Mouse (Mus musculus): Measurements from ENCODE around the gene Fam76b.
"Not testable (repeated sequence)": the region's sequence is repeated elsewhere in the genome, so short reads cannot be mapped to it uniquely, and the experiment has no call there.

The Fam76b gene

DNA sequence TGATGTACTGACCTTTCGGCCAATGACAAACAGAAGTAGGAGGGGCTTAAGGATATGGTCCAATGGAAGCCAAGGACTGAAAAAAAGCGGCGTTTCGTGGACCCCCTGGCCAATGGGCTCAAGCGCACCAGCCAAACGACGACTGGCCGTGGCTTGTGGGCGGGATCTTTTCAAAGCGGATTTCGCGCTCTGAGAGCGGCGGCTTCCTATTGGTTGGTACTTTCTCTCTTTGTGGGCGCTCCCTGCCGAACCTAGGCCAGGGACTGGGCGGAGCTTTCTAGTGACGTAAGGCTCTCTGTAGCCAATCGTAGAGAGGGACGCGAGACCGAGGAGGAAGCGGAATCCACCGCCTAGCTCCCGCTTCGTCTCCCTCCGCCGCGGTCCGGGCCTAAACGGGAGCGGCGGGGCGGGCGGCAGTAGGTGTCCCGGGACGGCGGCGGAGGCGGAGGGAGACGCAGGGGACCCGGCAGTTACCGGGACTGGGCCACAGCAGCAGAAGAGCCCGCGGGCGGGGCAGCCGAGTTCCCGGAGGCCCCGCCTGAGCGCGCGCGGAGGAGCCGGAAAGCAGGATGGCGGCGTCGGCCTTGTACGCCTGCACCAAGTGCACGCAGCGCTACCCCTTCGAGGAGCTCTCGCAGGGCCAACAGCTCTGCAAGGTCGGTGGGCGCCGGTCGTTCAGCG lies at the start of gene Fam76b:
Fam76b (plus strand) TSS at position 311 of the 681 bp plus-strand sequence.
- peak; percentile 100 for DNase-seq (ENCODE audit: low read depth, low spot score)

DNA sequence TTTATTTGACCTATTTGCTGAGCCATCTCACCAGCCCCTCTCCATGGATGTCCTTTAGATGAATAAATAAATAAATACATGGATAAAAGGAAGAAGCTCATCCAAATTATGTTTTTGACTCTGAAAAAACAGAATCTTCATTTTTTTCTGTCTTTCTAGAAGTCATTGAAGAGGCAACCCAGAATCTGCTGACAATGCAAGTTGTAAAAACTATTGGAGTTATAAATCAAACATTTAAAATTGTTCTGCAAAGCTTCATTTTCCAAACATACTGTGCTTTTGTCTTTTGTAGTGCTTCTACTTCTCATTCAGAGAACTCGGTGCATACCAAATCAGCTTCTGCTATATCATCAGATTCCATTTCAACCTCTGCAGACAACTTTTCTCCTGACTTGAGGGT lies 45.5 kb upstream of the Fam76b start:
- no peak for DNase-seq (ENCODE audit: low read depth, low spot score)

DNA sequence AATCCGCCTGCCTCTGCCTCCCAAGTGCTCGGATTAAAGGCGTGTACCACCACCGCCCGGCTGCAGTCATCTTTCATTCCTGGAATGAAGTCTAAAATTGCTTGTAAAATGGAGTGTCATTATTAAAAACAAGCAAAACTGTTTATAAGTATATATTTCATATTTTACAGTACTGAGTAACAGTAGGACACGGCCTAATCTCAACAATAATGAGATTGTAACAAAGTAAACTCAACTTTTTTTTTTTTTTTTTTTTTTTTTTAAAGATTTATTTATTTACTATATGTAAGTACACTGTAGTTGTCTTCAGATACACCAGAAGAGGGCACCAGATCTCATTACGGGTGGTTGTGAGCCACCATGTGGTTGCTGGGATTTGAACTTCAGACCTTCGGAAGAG lies 36.7 kb upstream of the Fam76b start:
- not testable (repeated sequence) for DNase-seq (ENCODE audit: low read depth, low spot score)

DNA sequence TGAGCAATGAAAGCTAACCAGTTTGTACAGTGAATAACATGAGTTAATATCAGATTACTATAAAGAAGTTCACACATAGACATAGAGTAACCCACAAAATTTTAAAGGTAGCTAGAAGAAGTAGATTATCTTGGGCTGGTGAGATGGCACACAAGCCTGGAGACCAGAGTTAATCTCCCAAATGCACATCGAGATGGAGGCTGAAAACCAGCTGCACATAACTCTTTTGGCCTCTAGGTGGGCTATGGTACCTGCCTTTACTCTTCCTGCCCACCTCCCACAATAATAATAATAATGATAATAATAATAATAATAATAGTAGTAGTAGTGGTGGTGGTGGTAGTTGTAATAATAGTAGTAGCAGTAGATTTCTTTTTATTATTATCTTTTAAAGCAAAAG lies 33.2 kb upstream of the Fam76b start:
- no peak for DNase-seq (ENCODE audit: low read depth, low spot score)

DNA sequence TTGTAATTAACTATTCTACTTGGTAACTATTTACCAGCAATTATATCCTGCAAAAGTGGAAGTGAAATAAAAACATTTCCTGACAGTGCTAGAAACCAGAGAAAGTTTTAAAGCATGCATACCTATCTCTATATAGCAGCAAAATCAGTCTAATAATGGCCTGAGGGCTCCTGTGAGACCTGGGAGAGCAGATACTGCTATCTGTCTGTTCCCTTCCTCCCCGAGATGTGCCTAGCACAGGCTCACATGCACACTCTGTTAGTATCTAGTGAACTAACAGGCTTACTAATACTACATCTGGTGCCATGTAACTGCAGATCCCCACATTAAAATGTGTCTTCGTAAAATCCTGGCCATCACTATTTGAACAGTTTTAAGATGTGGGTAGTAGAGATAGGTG lies 32.8 kb upstream of the Fam76b start:
- DNase-seq (ENCODE audit: low read depth, low spot score) = no peak

DNA sequence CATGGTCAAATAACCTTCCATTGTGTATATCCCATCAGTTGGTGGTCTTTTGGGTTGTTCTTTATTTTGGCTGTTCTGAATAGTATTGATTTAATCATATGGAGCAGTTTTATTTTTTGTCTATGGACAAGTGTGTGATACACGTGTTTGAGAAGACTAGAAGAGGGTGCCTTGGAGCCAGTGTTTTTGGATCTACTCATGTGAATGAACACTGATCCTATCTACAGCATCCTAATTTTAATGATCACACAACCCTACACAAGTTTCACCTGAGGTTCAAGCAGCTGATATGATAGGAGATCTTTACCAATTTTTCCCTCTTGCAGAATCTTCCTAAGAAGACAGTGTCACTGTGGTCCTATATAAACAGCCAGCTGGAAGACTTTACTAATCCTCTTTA lies 23.0 kb upstream of the Fam76b start:
- no peak for DNase-seq (ENCODE audit: low read depth, low spot score)

DNA sequence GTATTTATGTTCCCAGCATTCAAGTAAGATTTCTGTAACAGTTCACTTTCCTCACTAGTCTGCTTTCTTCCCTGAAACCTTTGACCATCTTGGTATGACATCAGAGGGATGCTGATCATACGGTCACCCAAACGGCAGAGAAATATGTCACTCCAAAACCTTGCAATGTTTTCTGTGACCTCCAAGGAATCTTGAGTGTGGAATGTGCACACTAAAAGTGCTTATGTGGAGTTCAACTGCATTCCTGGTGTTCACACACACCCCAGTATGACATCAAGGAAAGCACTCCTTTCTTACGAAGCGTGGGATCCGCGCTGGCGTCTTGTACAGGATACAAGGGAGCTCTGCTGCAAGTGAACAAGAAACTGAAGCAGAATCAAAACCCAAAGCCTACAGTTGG lies 20.7 kb upstream of the Fam76b start:
- no peak for DNase-seq (ENCODE audit: low read depth, low spot score)

DNA sequence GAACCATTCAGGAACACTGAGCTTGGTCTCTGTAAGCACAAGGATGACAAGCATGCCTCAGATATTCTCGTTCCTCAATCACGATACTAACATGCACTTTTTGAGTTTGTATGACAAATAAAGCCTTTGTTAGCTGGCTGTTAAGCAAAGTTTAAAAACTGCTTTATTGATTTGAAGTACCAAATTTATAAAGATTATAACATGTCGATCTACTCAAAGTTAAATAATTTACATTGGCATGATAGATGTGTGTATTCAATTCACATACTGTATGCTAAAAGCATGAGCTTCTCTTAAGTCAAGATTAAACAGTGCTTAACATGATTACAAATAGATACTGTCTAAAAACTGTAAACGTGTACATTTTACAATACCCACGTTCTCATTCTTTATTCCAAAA lies 19.9 kb upstream of the Fam76b start:
- no peak for DNase-seq (ENCODE audit: low read depth, low spot score)

DNA sequence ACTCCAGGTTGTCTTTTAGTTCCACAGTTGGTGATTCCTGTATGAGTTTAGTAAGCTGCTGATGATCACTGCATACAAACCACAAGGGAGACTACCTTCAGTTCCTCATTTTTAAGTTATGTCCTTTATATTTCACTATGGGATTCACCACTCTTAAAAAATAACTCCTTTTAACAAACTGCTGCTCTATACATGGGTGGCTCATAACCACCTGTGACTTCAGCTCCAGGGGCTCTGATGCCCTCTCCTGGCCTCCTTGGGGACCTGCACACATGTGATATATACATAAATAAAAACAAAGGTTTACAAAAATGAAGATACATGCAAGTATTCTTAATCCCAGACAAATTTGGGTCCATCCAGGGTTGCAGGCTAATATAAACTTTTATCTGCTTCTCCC lies 17.6 kb upstream of the Fam76b start:
- DNase-seq (ENCODE audit: low read depth, low spot score) = peak; percentile 10

DNA sequence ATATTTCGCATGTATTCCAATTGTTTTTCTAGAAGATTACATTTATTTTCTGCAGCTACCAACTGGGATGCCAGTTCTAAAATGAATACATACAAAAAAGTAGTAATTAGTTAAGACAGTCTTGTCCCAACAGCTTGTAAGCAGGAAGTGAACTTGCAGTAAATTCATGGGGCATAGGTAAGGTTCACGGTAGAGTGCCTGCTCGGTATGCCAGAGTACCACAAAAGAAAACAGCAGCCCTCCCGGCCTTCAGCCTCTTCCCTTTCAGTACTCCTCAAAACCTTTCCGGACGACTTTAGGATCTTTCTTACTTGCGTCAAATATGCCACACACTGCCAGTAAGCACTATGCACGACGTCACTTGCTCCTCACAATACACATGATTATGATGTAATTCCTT lies 9.1 kb upstream of the Fam76b start:
- DNase-seq (ENCODE audit: low read depth, low spot score) = no peak

DNA sequence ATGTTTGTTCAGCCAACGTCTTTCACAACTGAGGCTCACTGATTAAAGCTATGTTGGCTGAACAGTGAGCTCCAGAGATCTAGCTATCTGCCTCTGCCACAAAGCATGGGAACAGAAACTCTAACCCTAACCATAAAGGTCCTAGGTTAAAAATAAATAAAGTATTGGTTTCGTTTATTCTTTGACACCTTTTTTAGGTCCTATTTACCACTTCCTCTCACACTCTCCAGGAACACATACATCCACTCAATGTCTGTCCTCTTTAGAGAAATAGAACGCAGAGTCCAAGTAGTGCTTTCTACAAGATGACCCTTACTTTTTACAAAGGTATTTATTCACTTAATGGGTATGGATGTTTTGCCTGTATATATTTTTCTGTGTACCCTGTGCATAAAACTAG lies 6.7 kb upstream of the Fam76b start:
- no peak for DNase-seq (ENCODE audit: low read depth, low spot score)

DNA sequence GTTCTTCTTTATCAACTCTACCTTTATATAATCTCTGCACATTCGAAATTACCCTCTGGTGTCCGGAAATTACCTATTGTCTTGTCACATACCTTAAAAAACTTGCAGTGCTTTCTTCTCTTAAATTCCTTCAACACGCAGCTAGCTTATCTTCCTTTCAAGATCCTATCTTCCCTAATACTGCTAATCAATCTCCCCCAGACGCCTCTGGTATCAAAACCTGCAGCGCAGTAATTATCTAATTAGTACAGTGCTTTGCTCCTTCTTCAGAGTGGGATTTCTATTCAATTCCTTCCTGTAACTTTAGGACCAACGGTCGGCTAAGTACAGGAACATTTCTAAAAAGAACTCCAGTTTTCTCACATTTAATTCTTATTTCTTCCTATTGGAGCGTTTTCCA lies 1.6 kb upstream of the Fam76b start:
- DNase-seq (ENCODE audit: low read depth, low spot score) = no peak

DNA sequence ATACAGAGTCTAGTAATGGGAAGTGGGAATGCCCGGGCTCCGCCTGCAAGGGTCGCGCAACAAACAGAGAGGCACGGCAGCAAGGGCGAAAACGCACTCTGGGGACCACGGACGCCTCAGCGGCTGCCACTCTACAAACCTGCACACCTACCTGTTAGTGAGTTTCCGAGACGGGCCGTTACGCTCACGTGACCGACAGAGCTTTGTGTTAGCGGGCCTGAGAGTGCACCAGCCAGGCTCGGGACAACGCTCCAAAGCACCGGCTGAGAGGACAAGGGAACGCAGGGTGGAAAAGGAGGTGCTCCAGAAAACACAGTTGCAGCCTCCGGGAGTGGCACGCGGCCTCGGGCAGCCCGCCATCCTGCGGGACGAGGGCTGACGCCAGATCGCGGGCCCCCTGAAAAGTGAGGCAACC lies 1.1 kb upstream of the Fam76b start:
- peak; percentile 61 for DNase-seq (ENCODE audit: low read depth, low spot score)

DNA sequence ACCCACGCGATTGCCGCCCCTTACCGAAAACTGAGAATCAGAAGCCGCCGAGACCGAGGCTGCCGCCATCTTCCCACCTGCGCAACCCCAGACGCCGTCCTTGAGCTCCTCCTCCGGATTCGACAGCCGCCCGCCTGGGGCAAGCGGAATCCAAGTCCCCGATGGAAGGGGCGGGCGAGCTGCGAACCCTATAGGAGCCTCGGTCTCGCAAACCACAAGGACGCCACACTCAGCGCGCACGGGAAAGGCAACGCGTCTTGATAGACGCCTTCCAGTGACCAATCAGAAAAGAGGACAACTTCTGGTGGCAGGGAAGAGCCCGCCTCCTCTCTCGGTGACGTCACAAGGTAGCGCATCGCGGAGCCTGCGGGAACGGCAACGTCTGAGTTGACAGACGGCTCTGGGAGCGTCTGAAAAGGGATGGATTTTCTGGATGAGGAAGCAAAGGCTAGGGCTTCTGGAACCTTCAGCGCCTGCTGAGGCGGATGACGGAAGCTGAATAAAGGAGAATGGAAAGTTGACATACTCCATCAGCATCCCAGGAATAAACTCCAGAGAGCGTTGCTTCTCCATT lies 597 bp upstream of the Fam76b start, which contains the start of gene Cep57:
Cep57 (minus strand) TSS at position 276 of the 574 bp plus-strand sequence.
- DNase-seq (ENCODE audit: low read depth, low spot score) = peak; percentile 99

DNA sequence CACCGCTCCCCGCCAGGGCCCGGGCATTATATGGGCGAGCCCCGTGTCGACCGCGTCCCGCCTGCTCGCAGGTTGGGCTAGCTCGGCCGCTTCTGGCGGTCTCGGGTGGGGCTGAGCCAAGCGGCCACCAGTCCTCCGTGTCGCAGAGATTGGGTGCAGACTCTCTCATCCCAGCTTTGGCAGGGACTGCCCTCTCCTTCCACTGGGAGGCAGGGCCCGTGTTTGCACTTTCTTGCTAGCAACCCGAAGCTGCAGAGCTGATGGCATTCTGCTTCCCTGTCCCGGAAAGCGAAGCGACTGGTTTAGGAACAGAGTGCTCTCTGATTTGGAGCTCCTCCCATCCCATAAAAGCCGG lies 548 bp downstream of the Fam76b start:
- peak; percentile 57 for DNase-seq (ENCODE audit: low read depth, low spot score)

DNA sequence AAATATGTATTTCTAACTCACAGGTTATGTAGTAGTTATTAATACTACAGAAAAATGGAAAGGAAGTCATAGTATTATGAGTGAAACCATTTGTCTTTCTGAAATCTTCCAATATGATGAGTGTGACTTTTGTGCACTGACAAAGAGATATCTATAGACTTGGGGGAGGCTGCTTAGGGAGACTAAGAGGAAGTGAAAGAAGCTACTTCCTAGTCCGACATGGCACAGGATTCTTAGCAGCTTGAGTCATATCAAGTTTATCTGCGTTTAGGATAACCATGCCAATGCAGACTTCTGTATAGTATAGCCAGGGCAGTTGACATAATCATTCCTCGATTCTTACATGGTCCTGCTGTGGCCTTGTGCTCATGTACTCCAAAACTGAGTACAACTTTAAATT lies 7.7 kb downstream of the Fam76b start:
- DNase-seq (ENCODE audit: low read depth, low spot score) = no peak

DNA sequence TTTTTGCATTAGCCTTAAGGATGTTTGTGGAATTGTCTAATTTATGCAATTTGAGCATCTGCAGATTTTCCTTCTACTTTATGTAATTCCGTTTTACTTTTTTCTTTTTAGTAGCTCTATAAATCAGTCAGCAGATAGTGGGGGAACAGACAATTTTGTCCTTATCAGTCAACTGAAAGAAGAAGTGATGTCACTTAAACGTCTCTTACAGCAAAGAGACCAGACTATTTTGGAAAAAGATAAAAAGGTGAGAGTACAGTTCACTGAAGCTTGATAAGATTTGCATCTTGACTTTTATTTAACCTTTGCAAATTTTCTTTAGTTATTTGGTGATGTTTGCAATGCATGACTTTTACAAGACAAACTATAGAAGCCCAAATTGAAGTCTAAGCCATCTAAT lies 9.2 kb downstream of the Fam76b start:
- no peak for DNase-seq (ENCODE audit: low read depth, low spot score)

DNA sequence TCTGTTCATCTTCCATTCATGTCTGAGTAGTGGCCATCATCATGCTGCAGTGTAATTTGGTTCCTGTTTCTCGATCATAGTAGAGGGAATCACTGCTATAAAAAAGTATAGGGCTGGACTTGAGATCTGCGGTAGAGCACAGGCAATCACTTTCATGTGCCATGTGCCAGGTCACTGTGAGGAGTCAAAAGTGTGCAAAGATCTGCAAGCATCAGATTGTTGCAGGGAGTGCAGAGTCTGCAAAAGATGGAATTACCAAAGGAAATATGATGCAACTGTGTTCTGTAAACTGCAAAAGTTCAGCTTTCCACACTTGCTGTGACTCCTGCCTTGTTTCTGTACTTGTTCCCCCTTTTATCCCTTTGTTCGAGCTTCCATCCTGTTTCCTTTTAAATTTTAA lies 20.1 kb downstream of the Fam76b start:
- no peak for DNase-seq (ENCODE audit: low read depth, low spot score)

DNA sequence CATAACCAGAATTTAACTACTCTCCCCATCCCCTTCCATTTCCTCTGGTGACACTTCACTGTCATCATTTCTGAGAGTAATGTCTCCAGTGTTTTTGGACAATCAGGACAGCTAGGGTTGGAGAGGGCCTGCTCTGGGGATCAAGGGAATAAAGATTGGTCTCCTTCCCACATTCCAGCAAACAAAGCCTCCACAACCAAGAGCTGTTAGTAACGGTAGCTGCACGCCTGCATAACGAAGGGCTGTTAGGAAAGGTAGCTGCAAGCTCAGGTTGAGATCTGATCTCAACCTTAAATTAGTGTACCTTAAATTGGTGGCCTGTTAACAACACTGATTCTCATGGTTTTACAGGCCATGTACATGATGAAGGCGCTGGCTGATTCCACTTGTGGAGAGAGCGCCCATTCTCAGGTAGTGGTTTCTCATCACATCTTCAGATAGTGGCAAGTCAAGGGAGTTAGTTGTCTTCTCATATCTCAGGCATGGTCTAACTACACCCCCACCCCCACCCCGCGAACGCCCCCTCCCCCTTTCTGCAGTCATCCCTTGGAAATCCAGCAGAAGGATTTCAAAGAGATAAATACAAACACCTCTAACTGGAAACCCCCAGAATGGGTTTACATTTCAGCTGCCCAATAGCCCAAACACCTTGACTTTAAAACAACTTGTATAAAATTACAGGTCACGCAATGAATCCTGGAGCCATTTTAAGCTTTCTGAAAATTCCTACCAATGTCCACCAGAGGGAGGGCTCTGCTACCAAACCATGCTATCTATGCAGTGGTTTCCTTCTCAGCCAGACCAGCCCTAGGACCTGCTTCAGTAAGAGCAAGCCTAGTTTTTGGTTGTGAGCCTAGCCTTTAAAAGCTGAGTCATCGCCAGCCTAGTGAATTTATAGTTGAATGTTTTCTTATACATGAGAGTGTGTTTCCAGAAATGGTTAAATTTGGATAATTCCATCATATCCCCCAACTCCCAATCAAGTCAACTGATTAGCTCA lies 21.3 kb downstream of the Fam76b start:
- DNase-seq (ENCODE audit: low read depth, low spot score) = peak; percentile 59

DNA sequence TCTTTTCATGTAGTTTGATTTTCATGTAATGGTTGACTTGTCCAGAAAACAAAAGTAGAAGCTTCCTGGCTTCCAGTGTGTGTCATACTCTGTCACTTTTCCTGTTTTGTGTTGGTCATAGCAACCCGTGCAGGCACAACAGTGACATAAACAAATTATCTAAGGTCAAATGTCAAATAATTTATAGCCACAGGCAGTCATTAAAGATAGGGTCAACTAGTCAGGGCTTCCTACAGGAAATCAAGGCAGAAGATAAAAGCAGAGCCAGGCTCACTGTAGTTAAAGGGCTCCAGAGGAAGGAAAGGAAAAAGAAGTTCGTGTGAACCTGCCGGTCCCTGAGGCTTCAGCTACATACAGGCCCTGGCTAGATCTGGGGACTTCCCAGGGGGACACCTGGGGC lies 26.4 kb downstream of the Fam76b start:
- no peak for DNase-seq (ENCODE audit: low read depth, low spot score)

DNA sequence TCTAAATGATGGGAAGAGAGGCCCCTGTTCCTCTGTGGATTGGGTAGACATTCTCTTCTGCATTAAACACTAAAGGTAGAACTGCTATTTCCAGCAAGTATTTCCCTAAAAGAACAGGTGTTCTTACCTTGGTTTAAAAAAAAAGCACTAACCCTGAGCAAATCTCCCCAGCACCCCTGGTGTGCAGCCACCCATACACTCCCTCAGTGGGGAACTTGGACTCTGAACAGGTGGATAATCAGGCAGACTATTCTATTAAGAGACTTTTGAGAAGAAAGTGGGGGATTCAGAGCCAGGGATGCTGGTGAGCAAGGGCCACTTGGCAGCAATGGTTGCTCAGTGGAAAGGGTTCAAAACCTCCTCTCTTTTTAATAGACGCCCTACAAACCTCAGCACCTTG lies 28.7 kb downstream of the Fam76b start:
- no peak for DNase-seq (ENCODE audit: low read depth, low spot score)

DNA sequence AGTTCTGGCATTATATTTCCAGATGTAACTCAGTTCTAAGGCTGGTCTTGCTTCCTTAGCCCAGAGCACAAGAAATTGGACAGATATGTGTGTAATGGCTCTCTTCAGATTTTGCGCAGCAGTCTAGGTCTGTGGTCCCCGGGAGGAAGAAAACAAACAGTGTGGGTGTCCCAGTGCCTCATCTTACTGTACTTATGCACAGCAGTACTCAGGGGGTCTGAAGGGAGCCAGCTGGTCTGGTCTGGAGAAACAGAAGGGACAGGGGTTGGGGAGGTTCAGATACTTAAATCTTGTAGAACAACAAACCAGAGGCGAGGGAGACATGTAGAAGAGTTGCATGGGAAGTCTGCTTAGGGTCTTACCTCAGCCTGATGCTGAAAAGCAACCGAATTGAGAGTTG lies 29.3 kb downstream of the Fam76b start:
- no peak for DNase-seq (ENCODE audit: low read depth, low spot score)

DNA sequence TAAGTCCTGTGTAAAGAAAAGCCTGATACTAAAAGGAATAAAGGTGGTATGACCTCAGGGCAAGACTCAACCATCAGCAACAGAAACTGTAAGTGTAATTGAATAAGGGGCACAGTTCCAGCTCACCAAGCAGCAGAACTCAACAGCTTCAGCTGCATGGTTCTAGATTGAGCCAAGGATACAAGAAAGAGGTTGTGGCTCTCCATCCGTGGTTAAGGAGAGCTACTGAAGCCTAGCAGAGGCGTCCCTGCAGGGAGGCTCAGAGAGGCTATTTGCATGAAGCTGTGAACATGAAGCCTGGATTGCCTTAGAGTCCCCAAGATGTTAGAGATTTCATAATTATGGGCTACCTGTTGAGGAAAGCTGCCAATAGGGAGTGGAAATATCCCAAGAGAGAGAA lies 40.1 kb downstream of the Fam76b start:
- no peak for DNase-seq (ENCODE audit: low read depth, low spot score)
